Mouse (Mus musculus) gastrocnemius, postnatal 4 days (tissue): Measurements from ENCODE around the gene Olfr550. TPM values are rescaled to one million over a fixed set of nuclear protein-coding genes. Genes with fewer than 3 reads are reported as not detected.

Experiments
- total RNA-seq, 2 experiments: library from RNA; stranded (reverse); gene quantifications; 2 replicates each; pipeline ENCODE4 v1.2.3; 2021

Gene Olfr550
- total RNA-seq, 2 experiments from 2014 or later, result 0.10 TPM; not detected in 1

Other genes starting within 250 kb of the Olfr550 start
- 10 to 100 TPM; 49.5 to 52.2 TPM for gene Rrm1, start 129.7 kb upstream of the Olfr550 start, total RNA-seq
- gene Olfr543, start 89.8 kb upstream of the Olfr550 start, total RNA-seq, result not detected
- not detected for gene Olfr544, start 83.1 kb upstream of the Olfr550 start, total RNA-seq
- gene Olfr545, start 71.9 kb upstream of the Olfr550 start, total RNA-seq, result not detected
- not detected for gene Olfr547, start 36.7 kb upstream of the Olfr550 start, total RNA-seq
- gene Olfr548-ps1, start 30.5 kb upstream of the Olfr550 start, total RNA-seq, result not detected
- gene Olfr549, start 21.6 kb upstream of the Olfr550 start, total RNA-seq, result not detected
- gene Trim21, start 6.0 kb upstream of the Olfr550 start, total RNA-seq, result 1 to 10 TPM; 4.7 to 6.4 TPM
- not detected for gene Olfr551, start 20.4 kb downstream of the Olfr550 start, total RNA-seq
- not detected for gene Olfr552, start 26.3 kb downstream of the Olfr550 start, total RNA-seq
- not detected for gene Olfr553, start 46.8 kb downstream of the Olfr550 start, total RNA-seq
- gene Olfr554, start 67.0 kb downstream of the Olfr550 start, total RNA-seq, result not detected
- gene Olfr555, start 87.4 kb downstream of the Olfr550 start, total RNA-seq, result not detected
- gene Olfr556, start 93.5 kb downstream of the Olfr550 start, total RNA-seq, result not detected
- 1 to 10 TPM; 7.2 to 9.0 TPM for gene Trim68, start 115.9 kb downstream of the Olfr550 start, total RNA-seq
- not detected for gene Olfr557, start 124.5 kb downstream of the Olfr550 start, total RNA-seq
- 1 to 10 TPM; 3.3 to 5.2 TPM for gene Olfr558, start 130.8 kb downstream of the Olfr550 start, total RNA-seq
- not detected for gene Olfr33, start 147.6 kb downstream of the Olfr550 start, total RNA-seq
- not detected for gene Olfr559, start 156.0 kb downstream of the Olfr550 start, total RNA-seq
- under 1 TPM in 1 of 2 experiments, not detected in 1; 0.17 TPM for gene Olfr560, start 187.9 kb downstream of the Olfr550 start, total RNA-seq
- 1 to 10 TPM in 1 of 2 experiments, under 1 TPM in 1; 0.83 to 1.9 TPM for gene Olfr78, start 188.0 kb downstream of the Olfr550 start, total RNA-seq
- gene Olfr561, start 199.8 kb downstream of the Olfr550 start, total RNA-seq, result under 1 TPM in 1 of 2 experiments, not detected in 1; 0.27 TPM
- gene Olfr564, start 232.0 kb downstream of the Olfr550 start, total RNA-seq, result not detected